ENCODE assay signal across 12 mouse cellular contexts in the genomic region with DNA sequence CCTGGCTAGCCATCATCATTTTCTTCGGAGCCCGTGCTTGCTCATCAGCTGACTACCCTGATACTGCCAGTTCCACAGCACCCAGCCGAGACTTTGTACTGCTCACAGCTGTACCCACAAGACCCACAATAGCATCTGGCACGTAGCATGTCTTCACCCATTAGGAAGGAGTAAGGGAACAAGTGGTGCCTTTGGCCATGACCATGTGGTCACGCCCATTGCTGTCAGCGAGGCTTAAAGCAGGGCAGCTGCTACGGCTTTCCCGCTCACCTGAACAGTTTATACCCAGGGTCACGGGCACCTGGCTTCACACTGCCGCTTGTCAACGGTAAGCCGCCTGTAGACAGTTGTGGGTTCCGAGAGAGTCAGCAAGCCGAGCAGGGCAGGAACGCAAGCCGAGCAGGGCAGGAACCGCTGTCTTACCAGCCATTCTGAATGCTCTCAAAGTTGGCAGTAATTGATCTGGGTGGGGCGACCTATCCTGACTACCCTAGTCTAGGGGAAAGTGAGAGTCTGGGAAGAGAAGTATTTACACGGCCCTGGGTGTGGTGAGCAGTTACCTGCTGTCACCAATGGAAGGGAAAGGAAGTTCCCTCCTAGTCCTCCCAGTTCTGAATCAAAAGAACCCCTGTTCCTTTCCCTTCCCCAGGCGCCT.
DNase-seq lines count a peak whose midpoint lies in the region; ATAC-seq and TF ChIP-seq lines count a peak whose summit lies in the region.
"Had no signal": no experiment of that assay in that cellular context is flagged by ENCODE, and none has a peak within 500 bp of the region (broad histone marks: within the 10 kb centered on the region; RNA-seq: fewer than 3 reads in every experiment).

No protein-coding gene starts in this region.

- no peaks in the 10 kb centered on the region for H3K36me3 ChIP-seq in kidney, embryonic 16.5 days (ENCODE audit: insufficient read depth, low read length)
- no peaks in the 10 kb centered on the region for H3K36me3 ChIP-seq in embryonic facial prominence, embryonic 14.5 days (ENCODE audit: control insufficient read depth, insufficient read depth, low read length)
- H3K36me3 ChIP-seq in myocyte (ENCODE audit: control insufficient read depth, insufficient read depth): no peaks in the 10 kb centered on the region
- H3K36me3 ChIP-seq: embryonic facial prominence, embryonic 12.5 days; heart, embryonic 13.5 days had no signal

- no peak overlapping the region for H3ac ChIP-seq in myocyte (ENCODE audit: control insufficient read depth, insufficient read length)

- DNase-seq in kidney, postnatal 4 days: no peak
- peak; percentile 26 for DNase-seq in embryonic facial prominence, embryonic 14.5 days (ENCODE audit: low spot score)
- peak; percentile 59 for DNase-seq in thymus, postnatal 25 days
- no peak for DNase-seq in left cerebral cortex, adult 18-20 months (ENCODE audit: low spot score in 2 of 2)
- no peak for DNase-seq in B cell, adult 2 months
- DNase-seq in frontal cortex, adult 2 months (ENCODE audit: extremely low spot score in 1 of 2, low spot score in 1 of 2): no peak
- DNase-seq: cerebellum, adult 11-12 months; kidney, postnatal 10 days had no signal

- no peak overlapping the region for H3K9ac ChIP-seq in kidney, embryonic 16.5 days (replicated peaks; ENCODE audit: low read length)
- H3K9ac ChIP-seq in embryonic facial prominence, embryonic 14.5 days (ENCODE audit: low read depth, low read length): no peak overlapping the region
- H3K9ac ChIP-seq: embryonic facial prominence, embryonic 12.5 days; heart, embryonic 13.5 days had no signal

- H3K27me3 ChIP-seq in kidney, embryonic 16.5 days (ENCODE audit: insufficient read depth, low read length): no peaks in the 10 kb centered on the region
- H3K27me3 ChIP-seq in embryonic facial prominence, embryonic 14.5 days (replicated peaks; ENCODE audit: control insufficient read depth, insufficient read depth, low read length): no peaks in the 10 kb centered on the region
- peaks cover 12% of the 10 kb centered on the region for H3K27me3 ChIP-seq in myocyte (ENCODE audit: control insufficient read depth, insufficient read depth, insufficient read length)
- H3K27me3 ChIP-seq: embryonic facial prominence, embryonic 12.5 days had no signal

- H3K4me2 ChIP-seq in kidney, embryonic 16.5 days (replicated peaks; ENCODE audit: low read depth, low read length): no peak overlapping the region
- no peak overlapping the region for H3K4me2 ChIP-seq in embryonic facial prominence, embryonic 14.5 days (ENCODE audit: low read depth, low read length)
- H3K4me2 ChIP-seq in myocyte (ENCODE audit: low read depth): no peak overlapping the region
- H3K4me2 ChIP-seq: embryonic facial prominence, embryonic 12.5 days; heart, embryonic 13.5 days had no signal

- H3K27ac ChIP-seq in kidney, embryonic 16.5 days (ENCODE audit: low read length): no peak overlapping the region
- H3K27ac ChIP-seq in embryonic facial prominence, embryonic 14.5 days (replicated peaks; ENCODE audit: low read depth, low read length): 0 out of 2 replicates have a peak overlapping the region, but pooled peaks have one; percentile 33
- H3K27ac ChIP-seq: embryonic facial prominence, embryonic 12.5 days; heart, embryonic 13.5 days had no signal

- no peaks in the 10 kb centered on the region for H3K79me2 ChIP-seq in myocyte (ENCODE audit: control insufficient read depth, insufficient read depth)

- no peaks in the 10 kb centered on the region for H3K9me3 ChIP-seq in kidney, embryonic 16.5 days (ENCODE audit: low read length)
- no peaks in the 10 kb centered on the region for H3K9me3 ChIP-seq in embryonic facial prominence, embryonic 14.5 days (ENCODE audit: control insufficient read depth, low read length)
- H3K9me3 ChIP-seq: embryonic facial prominence, embryonic 12.5 days; heart, embryonic 13.5 days had no signal

- H3K4me1 ChIP-seq in kidney, embryonic 16.5 days (ENCODE audit: insufficient read depth, low read length): peaks cover 10% of the 10 kb centered on the region
- H3K4me1 ChIP-seq in embryonic facial prominence, embryonic 14.5 days (ENCODE audit: control insufficient read depth, insufficient read depth, low read length): peaks cover 28% of the 10 kb centered on the region
- H3K4me1 ChIP-seq: heart, embryonic 13.5 days had no signal

- WGBS in kidney, embryonic 16.5 days: 69% methylated on average over 20 of the region's 20 CpGs
- 67% methylated on average over 20 of the region's 20 CpGs for WGBS in embryonic facial prominence, embryonic 14.5 days

- H3K4me3 ChIP-seq in kidney, embryonic 16.5 days (ENCODE audit: low read length): no peak overlapping the region
- H3K4me3 ChIP-seq in embryonic facial prominence, embryonic 14.5 days (ENCODE audit: low read depth, low read length): no peak overlapping the region
- no peak overlapping the region for H3K4me3 ChIP-seq in myocyte
- H3K4me3 ChIP-seq: embryonic facial prominence, embryonic 12.5 days; heart, embryonic 13.5 days had no signal

- TF ChIP-seq POLR2A in myocyte (IDR thresholded peaks at IDR 0.05; ENCODE audit: insufficient read length, low read depth): no peak

- ATAC-seq in kidney, embryonic 16.5 days (ENCODE audit: low FRiP score, low TSS enrichment): 0 out of 2 replicates have a peak, but pooled peaks have one; percentile 35
- no peak for ATAC-seq in embryonic facial prominence, embryonic 14.5 days (ENCODE audit: low read depth)

TF ChIP-seq in myocyte, 11 proteins besides CTCF, POLR2A, EP300 and RAD21:
- TF ChIP-seq MYOG (IDR thresholded peaks at IDR 0.05; ENCODE audit: control insufficient read depth in 1 of 3, insufficient read depth in 1 of 3, insufficient read length in 2 of 3, low read depth in 2 of 3) (peak; percentile 79 to 96 (median 90)), SRF (IDR thresholded peaks at IDR 0.05; ENCODE audit: control insufficient read depth, insufficient read length, low read depth) (no peak), TCF12 (IDR thresholded peaks at IDR 0.05; ENCODE audit: insufficient read depth, poor library complexity, severe bottlenecking) (peak; percentile 38), USF1 (IDR thresholded peaks at IDR 0.05; ENCODE audit: low read depth) (no peak), MYOD1 (IDR thresholded peaks at IDR 0.05; ENCODE audit: control insufficient read depth in 1 of 3, insufficient read length in 2 of 3, low read depth in 2 of 3) (peak; percentile 42 to 93 (median 85)), CEBPB (IDR thresholded peaks at IDR 0.05; ENCODE audit: insufficient read depth, poor library complexity, severe bottlenecking) (no peak), TCF3 (IDR thresholded peaks at IDR 0.05; ENCODE audit: insufficient read length, low read depth) (peak; percentile 83), POLR2AphosphoS2 (IDR thresholded peaks at IDR 0.05; ENCODE audit: insufficient read length, low read depth) (no peak), E2F4 (IDR thresholded peaks at IDR 0.05; ENCODE audit: insufficient read depth) (no peak), REST (IDR thresholded peaks at IDR 0.05; ENCODE audit: insufficient read depth, insufficient read length) (no peak), MAX (IDR thresholded peaks at IDR 0.05; ENCODE audit: low read depth) (no peak)
TF ChIP-seq in myocyte: peak in this region for 4.

Comparison
In these comparisons a context has a peak if more than half of its experiments do, and no peak if none do; other contexts are left out.
1. DNase-seq: peak in embryonic facial prominence, embryonic 14.5 days (single experiment) and thymus, postnatal 25 days (single experiment); none in kidney, postnatal 4 days (0 of 2), left cerebral cortex, adult 18-20 months (0 of 2), B cell, adult 2 months (0 of 2) and frontal cortex, adult 2 months (0 of 2).